Mouse (Mus musculus) kidney, embryonic 14.5 days (tissue): ENCODE data around the gene Bhlhe40. TPM values are rescaled to one million over a fixed set of nuclear protein-coding genes. Genes with fewer than 3 reads are reported as not detected.

Experiments used
- ATAC-seq: fragments of 200-750 bp; cut with Nextera tagmentation; 2 replicates; pipeline ENCODE4 v1.8.0; 2017; ENCODE audit warnings: moderate number of reproducible peaks, mild to moderate bottlenecking, moderate TSS enrichment, moderate library complexity; ENCODE audit not compliant: low FRiP score, low TSS enrichment
- H3K27ac ChIP-seq: fragments of 300-500 bp; sonication (generic); 2 replicates; pipeline ENCODE4 v1.5.1; 2014; ENCODE audit warnings: low read depth, mild to moderate bottlenecking, low read length, moderate library complexity, mixed read lengths
- H3K27me3 ChIP-seq: fragments of 300-500 bp; sonication (generic); 2 replicates; pipeline ENCODE4 v1.6.1; 2014; ENCODE audit warnings: mild to moderate bottlenecking, low read length; ENCODE audit not compliant: control insufficient read depth, insufficient read depth
- H3K36me3 ChIP-seq: fragments of 300-500 bp; sonication (generic); 2 replicates; pipeline ENCODE4 v1.6.1; 2014; ENCODE audit warnings: low read length, mixed read lengths; ENCODE audit not compliant: control insufficient read depth, insufficient read depth
- H3K4me1 ChIP-seq: fragments of 300-500 bp; sonication (generic); 2 replicates; pipeline ENCODE4 v1.6.1; 2014; ENCODE audit warnings: low read length, mixed read lengths; ENCODE audit not compliant: control insufficient read depth, insufficient read depth
- H3K4me2 ChIP-seq: fragments of 300-500 bp; sonication (generic); replicated peaks from 2 replicates; pipeline ENCODE4 v1.6.1; 2014; ENCODE audit warnings: low read depth, mild to moderate bottlenecking, low read length
- H3K4me3 ChIP-seq: fragments of 300-500 bp; sonication (generic); 2 replicates; pipeline ENCODE4 v1.5.1; 2014; ENCODE audit warnings: mild to moderate bottlenecking, low read length
- H3K9ac ChIP-seq: fragments of 300-500 bp; sonication (generic); 2 replicates; pipeline ENCODE4 v1.6.1; 2014; ENCODE audit warnings: low read depth, mild to moderate bottlenecking, low read length, moderate library complexity
- H3K9me3 ChIP-seq: fragments of 300-500 bp; sonication (generic); 2 replicates; pipeline ENCODE4 v1.6.1; 2016; ENCODE audit warnings: low read length; ENCODE audit not compliant: control insufficient read depth
- WGBS: fragments of 180-500 bp; shearing (Covaris S2); extraction: QIAGEN DNeasy Blood & Tissue Kit; methylation state at CpG from one replicate; pipeline ENCODE4 v1.1.7; 2014; 5-methylcytosine and 5-hydroxymethylcytosine counted together
- polyA plus RNA-seq: library from polyadenylated mRNA; unstranded; fragments of >200 nt; fragmentation: Nextera tagmentation; extraction: Ambion mirVana; gene quantifications from 2 replicates; pipeline ENCODE4 v1.2.1, GENCODE M21; 2014

Bhlhe40 gene
- polyA plus RNA-seq, 1 experiment from 2014 or later = 8.1 TPM

GRCm38 (mm10) chr6:108695844-108696821 lies 35.7 kb downstream of the Bhlhe40 start:
- no peak overlapping the region for H3K4me3 ChIP-seq
- WGBS = 89% methylated on average over 11 of the region's 11 CpGs

GRCm38 (mm10) chr6:108696822-108697202 lies 36.4 kb downstream of the Bhlhe40 start:
- 96% methylated on average over 3 of the region's 3 CpGs for WGBS
- Histone ChIP-seq H3K9me3 (no peaks in the 10 kb centered on the region), H3K27me3 (no peaks in the 10 kb centered on the region), H3K4me3 (no peak overlapping the region), H3K4me2 (no peak overlapping the region), H3K4me1 (peaks cover 6% of the 10 kb centered on the region), H3K36me3 (no peaks in the 10 kb centered on the region), H3K27ac (no peak overlapping the region), H3K9ac (no peak overlapping the region)
- no peak for ATAC-seq

More at GRCm38 (mm10) chr6:108695844-108696821, 35.7 kb downstream of the Bhlhe40 start:
- Histone ChIP-seq H3K9ac (no peak overlapping the region), H3K4me1 (peaks cover 6% of the 10 kb centered on the region), H3K36me3 (no peaks in the 10 kb centered on the region), H3K27me3 (no peaks in the 10 kb centered on the region), H3K4me2 (no peak overlapping the region), H3K27ac (no peak overlapping the region), H3K9me3 (no peaks in the 10 kb centered on the region)
- ATAC-seq = no peak

- no peaks in the 10 kb centered on the region for H3K9me3 ChIP-seq
- no peaks in the 10 kb centered on the region for H3K36me3 ChIP-seq
- ATAC-seq = no peak
- H3K27me3 ChIP-seq = no peaks in the 10 kb centered on the region
- no peak overlapping the region for H3K27ac ChIP-seq
- no peak overlapping the region for H3K9ac ChIP-seq
- H3K4me3 ChIP-seq = no peak overlapping the region
- peaks cover 6% of the 10 kb centered on the region for H3K4me1 ChIP-seq
- no peak overlapping the region for H3K4me2 ChIP-seq
- 90% methylated on average over 10 of the region's 10 CpGs for WGBS
Measured at GRCm38 (mm10) chr6:108697345-108697744, 36.9 kb downstream of the Bhlhe40 start.

DNA sequence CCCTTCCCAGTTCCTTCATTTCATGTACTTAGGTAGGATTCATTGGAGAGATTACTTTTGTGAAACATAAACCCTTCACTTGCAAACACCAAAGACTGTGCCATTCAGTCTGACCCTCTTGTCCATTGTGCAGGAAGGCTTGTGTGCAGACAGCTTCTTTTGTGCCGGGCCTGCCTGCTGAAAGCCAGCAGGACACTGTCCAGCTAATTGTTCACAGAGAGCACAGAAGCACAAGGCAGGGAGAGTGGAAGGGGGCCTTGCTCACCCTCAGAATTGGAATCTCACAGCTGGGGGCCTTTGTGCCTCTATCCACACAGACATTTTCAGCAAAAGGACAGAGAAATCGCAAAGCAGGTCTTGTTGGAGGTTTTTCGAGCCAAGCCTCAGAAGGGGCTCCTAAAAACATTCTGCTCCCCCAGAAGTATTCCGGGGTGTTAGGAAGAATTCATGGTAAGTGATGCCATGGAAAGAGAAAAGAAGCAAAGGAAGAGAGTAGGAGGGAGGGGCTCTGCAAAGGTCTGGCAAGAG lies 38.0 kb downstream of the Bhlhe40 start:
- Histone ChIP-seq H3K4me2 (no peak overlapping the region), H3K9ac (no peak overlapping the region), H3K27ac (no peak overlapping the region), H3K9me3 (no peaks in the 10 kb centered on the region), H3K4me1 (peaks cover 6% of the 10 kb centered on the region), H3K4me3 (no peak overlapping the region), H3K27me3 (no peaks in the 10 kb centered on the region), H3K36me3 (no peaks in the 10 kb centered on the region)
- WGBS = 78% methylated on average over 4 of the region's 4 CpGs
- no peak for ATAC-seq

DNA sequence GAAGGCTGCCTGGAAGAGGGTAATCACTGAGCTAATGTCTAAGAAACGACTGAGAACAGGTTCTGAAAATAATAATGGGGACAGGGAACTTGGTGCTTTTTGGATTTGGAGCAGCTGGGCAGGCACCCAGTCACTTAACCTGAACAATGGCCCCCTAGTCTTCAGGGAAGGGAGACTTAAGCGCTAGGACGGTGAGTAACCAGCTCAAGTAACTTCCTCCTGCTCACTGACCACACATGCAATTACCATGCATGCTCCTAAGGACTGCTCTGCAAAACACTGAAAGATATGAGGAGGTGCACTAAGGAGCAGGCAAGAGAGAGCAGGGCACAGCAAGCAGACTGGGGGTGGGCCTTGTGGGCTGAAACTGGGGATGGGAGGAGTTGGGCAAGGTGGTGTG lies 39.2 kb downstream of the Bhlhe40 start:
- no peaks in the 10 kb centered on the region for H3K36me3 ChIP-seq
- H3K9me3 ChIP-seq = no peaks in the 10 kb centered on the region
- H3K4me1 ChIP-seq = peaks cover 6% of the 10 kb centered on the region
- no peak overlapping the region for H3K27ac ChIP-seq
- WGBS = 66% methylated on average over 3 of the region's 3 CpGs
- no peak overlapping the region for H3K4me3 ChIP-seq
- no peaks in the 10 kb centered on the region for H3K27me3 ChIP-seq
- no peak for ATAC-seq
- H3K9ac ChIP-seq = no peak overlapping the region
- no peak overlapping the region for H3K4me2 ChIP-seq

GRCm38 (mm10) chr6:108700638-108701343 lies 40.4 kb downstream of the Bhlhe40 start:
- Histone ChIP-seq H3K4me2 (peak overlapping the region; percentile 36), H3K36me3 (no peaks in the 10 kb centered on the region), H3K9ac (peak overlapping the region; percentile 37; the same call in 1 of the 2 replicates), H3K27me3 (no peaks in the 10 kb centered on the region), H3K4me1 (peaks cover 6% of the 10 kb centered on the region), H3K4me3 (peak overlapping the region; percentile 13; the same call in 1 of the 2 replicates), H3K27ac (no peak overlapping the region), H3K9me3 (no peaks in the 10 kb centered on the region)
- peak; percentile 65; the same call in 1 of the 2 replicates for ATAC-seq
- 19% methylated on average over 17 of the region's 17 CpGs for WGBS

DNA sequence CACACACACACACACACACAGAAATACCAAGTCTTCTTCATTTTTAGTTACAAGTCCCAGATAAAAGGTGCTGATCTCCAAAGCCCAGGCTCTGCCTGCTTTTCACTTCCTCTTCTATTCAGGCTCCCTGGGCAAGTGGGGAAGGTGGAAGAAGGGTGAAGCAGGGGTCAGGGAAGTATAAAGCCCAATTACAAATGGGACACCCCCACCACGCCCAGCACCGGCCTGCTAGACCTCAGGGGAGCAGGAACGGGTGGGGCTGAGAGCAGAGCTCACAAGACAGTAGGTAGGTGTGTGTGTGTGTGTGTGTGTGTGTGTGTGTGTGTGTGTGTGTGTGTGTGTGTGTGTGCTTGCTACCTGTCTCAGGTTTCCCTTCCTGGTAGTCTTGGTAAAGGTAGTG lies 42.2 kb downstream of the Bhlhe40 start:
- H3K27ac ChIP-seq = no peak overlapping the region
- H3K9me3 ChIP-seq = no peaks in the 10 kb centered on the region
- 52% methylated on average over 3 of the region's 3 CpGs for WGBS
- no peak for ATAC-seq
- no peak overlapping the region for H3K4me2 ChIP-seq
- H3K4me1 ChIP-seq = peaks cover 6% of the 10 kb centered on the region
- no peak overlapping the region for H3K9ac ChIP-seq
- H3K27me3 ChIP-seq = no peaks in the 10 kb centered on the region
- no peaks in the 10 kb centered on the region for H3K36me3 ChIP-seq
- H3K4me3 ChIP-seq = no peak overlapping the region

GRCm38 (mm10) chr6:108703085-108703484 lies 42.7 kb downstream of the Bhlhe40 start:
- Histone ChIP-seq H3K9me3 (no peaks in the 10 kb centered on the region), H3K36me3 (no peaks in the 10 kb centered on the region), H3K27me3 (no peaks in the 10 kb centered on the region), H3K9ac (no peak overlapping the region), H3K4me1 (peaks cover 6% of the 10 kb centered on the region), H3K27ac (no peak overlapping the region), H3K4me3 (no peak overlapping the region), H3K4me2 (no peak overlapping the region)
- WGBS = 89% methylated on average over 1 of the region's 1 CpGs
- ATAC-seq = no peak
